Mouse (Mus musculus) cortical plate, adult 2 months (tissue): Measurements from ENCODE around the gene Tmem132b. TPM values are rescaled to one million over a fixed set of nuclear protein-coding genes. Genes with fewer than 3 reads are reported as not detected.

ENCODE experiments used
- H3K27ac ChIP-seq: fragments of 200-500 bp; 2 replicates; pipeline ENCODE4 v1.5.1; 2012; ENCODE audit warnings: low read length, control low read depth, inconsistent platforms; ENCODE audit not compliant: insufficient read depth
- H3K4me1 ChIP-seq: fragments of 200-500 bp; 2 replicates; pipeline ENCODE4 v1.6.1; 2011; ENCODE audit warnings: low read length; ENCODE audit not compliant: control insufficient read depth, insufficient read depth
- H3K4me3 ChIP-seq: fragments of 200-500 bp; 2 replicates; pipeline ENCODE4 v1.5.1; 2011; ENCODE audit warnings: mild to moderate bottlenecking, low read length, control low read depth; ENCODE audit not compliant: insufficient read depth
- CTCF ChIP-seq: fragments of 200-500 bp; IDR thresholded peaks from 2 replicates; pipeline ENCODE4 v1.5.1; 2011; ENCODE audit warnings: mild to moderate bottlenecking, control low read depth, low read length; ENCODE audit not compliant: insufficient read depth; ENCODE audit errors: extremely low read depth
- POLR2A ChIP-seq: fragments of 200-500 bp; IDR thresholded peaks from 2 replicates; pipeline ENCODE4 v1.6.1; 2011; ENCODE audit warnings: mild to moderate bottlenecking, low read length, control low read depth; ENCODE audit not compliant: insufficient read depth; ENCODE audit errors: extremely low read depth
- polyA plus RNA-seq: library from polyadenylated mRNA; depleted of rRNA; stranded (reverse); fragments of >200 nt; gene quantifications from 2 replicates; pipeline ENCODE4 v1.2.3, GENCODE M21; 2012

Gene Tmem132b
- polyA plus RNA-seq, 1 experiment, result 31.5 TPM

DNA sequence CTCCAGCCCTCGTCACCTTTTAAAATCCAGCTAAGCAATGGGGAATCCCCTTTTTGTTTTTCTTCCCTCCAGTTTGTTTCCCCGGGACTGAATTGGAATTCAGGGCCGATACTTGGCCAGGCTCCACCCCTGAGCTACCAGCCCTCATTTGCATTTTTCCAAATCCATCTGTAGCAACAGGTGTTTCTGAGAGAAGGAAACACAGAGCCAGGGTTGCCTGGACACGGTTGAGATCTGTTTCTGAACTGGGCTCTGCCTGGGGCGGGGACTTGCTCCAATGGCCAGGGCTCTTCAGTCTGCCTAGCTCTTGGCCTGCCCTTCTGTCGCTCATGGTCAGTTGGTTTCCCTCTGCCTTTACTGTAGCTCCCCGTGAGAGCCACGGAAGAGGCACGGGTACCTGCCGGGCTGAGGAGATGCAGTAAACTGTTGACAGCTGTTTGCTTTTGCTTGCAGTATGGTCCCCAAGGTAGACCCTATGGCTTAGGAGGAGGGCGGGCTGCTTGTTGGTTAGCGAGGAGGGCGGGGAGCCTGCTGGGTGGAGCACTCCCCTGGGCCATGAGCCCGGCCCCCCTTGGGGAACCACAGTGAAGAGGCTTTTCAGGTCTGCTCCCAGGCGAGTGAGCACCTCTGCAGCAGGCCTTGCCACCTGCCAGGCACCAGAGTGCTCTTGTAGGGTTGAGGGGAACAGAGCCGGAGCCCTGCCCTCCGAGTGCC, 39.0 kb upstream of the Tmem132b start:
- TF ChIP-seq POLR2A, result no peak
- H3K27ac ChIP-seq, result no peak overlapping the region
- no peaks in the 10 kb centered on the region for H3K4me1 ChIP-seq
- no peak overlapping the region for H3K4me3 ChIP-seq

GRCm38 (mm10) chr5:125493093-125493423, 38.5 kb upstream of the Tmem132b start:
- Histone ChIP-seq H3K4me1 (no peaks in the 10 kb centered on the region), H3K4me3 (no peak overlapping the region), H3K27ac (no peak overlapping the region)
- TF ChIP-seq CTCF (no peak), POLR2A (no peak)

DNA sequence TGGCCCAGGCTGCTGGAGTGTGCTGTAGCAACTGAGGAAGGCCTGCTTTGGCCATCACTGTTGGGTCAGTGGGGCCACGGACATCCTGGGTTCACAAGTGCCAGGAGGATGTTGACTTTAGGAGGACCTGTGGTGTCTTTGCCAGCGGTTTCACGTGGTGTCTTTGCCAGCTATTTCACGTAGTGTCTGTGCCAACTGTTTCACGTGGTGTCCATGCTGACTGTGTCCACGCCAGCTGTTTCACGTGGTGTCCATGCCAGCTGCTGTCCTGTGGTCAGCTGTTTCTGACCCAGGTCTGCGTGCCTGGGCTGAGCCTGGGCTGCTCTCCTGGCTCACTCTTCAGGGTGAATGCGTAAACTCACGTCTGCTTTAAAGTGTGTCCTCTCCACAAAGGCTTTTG, 35.9 kb upstream of the Tmem132b start:
- H3K4me1 ChIP-seq, result no peaks in the 10 kb centered on the region
- H3K27ac ChIP-seq, result no peak overlapping the region
- H3K4me3 ChIP-seq, result no peak overlapping the region
- TF ChIP-seq CTCF, result no peak

GRCm38 (mm10) chr5:125497821-125498600, 33.6 kb upstream of the Tmem132b start:
- TF ChIP-seq POLR2A (no peak), CTCF (peak; percentile 74)
- no peaks in the 10 kb centered on the region for H3K4me1 ChIP-seq
- H3K4me3 ChIP-seq, result no peak overlapping the region
- no peak overlapping the region for H3K27ac ChIP-seq

GRCm38 (mm10) chr5:125501505-125501904, 30.1 kb upstream of the Tmem132b start:
- Histone ChIP-seq H3K4me3 (no peak overlapping the region), H3K27ac (no peak overlapping the region), H3K4me1 (peaks cover 5% of the 10 kb centered on the region; the same call in 1 of the 2 replicates)
- TF ChIP-seq POLR2A, result no peak
- TF ChIP-seq CTCF, result no peak

- Histone ChIP-seq H3K4me3 (no peak overlapping the region), H3K4me1 (peaks cover 5% of the 10 kb centered on the region; the same call in 1 of the 2 replicates), H3K27ac (no peak overlapping the region)
- TF ChIP-seq POLR2A (no peak), CTCF (no peak)
Observed at GRCm38 (mm10) chr5:125502186-125502585, 29.4 kb upstream of the Tmem132b start.

- H3K27ac ChIP-seq, result no peak overlapping the region
- H3K4me1 ChIP-seq, result peaks cover 5% of the 10 kb centered on the region; the same call in 1 of the 2 replicates
- no peak for TF ChIP-seq CTCF
- TF ChIP-seq POLR2A, result no peak
- no peak overlapping the region for H3K4me3 ChIP-seq
Observed at GRCm38 (mm10) chr5:125503628-125504027, 27.9 kb upstream of the Tmem132b start.

- no peak for TF ChIP-seq POLR2A
- no peak for TF ChIP-seq CTCF
- no peak overlapping the region for H3K27ac ChIP-seq
- peaks cover 5% of the 10 kb centered on the region; the same call in 1 of the 2 replicates for H3K4me1 ChIP-seq
- H3K4me3 ChIP-seq, result no peak overlapping the region
Observed at GRCm38 (mm10) chr5:125504692-125505091, 26.9 kb upstream of the Tmem132b start.

DNA sequence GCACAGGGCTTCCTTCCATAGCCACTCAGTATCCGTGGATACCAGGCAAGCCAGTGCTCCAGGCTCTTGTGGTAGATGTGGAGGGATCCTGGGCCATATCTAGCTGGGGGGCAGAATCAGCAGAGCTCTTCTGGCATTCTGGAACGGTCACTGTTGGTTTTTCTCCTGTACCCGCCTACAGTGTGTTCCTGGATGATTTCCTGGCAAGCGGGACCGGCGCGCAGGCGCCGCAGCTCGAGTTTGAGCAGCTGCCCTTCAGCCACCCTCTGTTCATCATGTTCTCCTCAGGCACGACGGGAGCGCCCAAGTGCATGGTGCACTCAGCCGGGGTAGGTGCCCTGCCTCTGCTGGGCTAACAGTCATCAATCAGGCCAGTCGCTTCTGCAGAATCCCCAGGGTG, 25.6 kb upstream of the Tmem132b start:
- Histone ChIP-seq H3K4me3 (no peak overlapping the region), H3K27ac (no peak overlapping the region), H3K4me1 (peaks cover 5% of the 10 kb centered on the region; the same call in 1 of the 2 replicates)
- TF ChIP-seq POLR2A (no peak), CTCF (no peak)

- H3K4me3 ChIP-seq, result no peak overlapping the region
- H3K4me1 ChIP-seq, result peaks cover 5% of the 10 kb centered on the region; the same call in 1 of the 2 replicates
- no peak for TF ChIP-seq CTCF
- TF ChIP-seq POLR2A, result no peak
- no peak overlapping the region for H3K27ac ChIP-seq
Observed at GRCm38 (mm10) chr5:125507582-125507981, 24.0 kb upstream of the Tmem132b start.
